Mouse (Mus musculus) spleen, embryonic (tissue): Measurements from ENCODE around the gene Nutf2-ps1.

ENCODE experiments used
- CTCF ChIA-PET: fragments of 350-600 bp; sonication (Branson Sonifier 250); formaldehyde crosslinking; loops from one replicate; lab custom pipeline; 2022; lab: Charles Lee

Nutf2-ps1 gene

GRCm38 (mm10) chr19:53571501-53572428, 17.1 kb downstream of the Nutf2-ps1 start:
- CTCF ChIA-PET, result interaction anchor here (0.7 kb wide), 1 partner anchor 1719 kb away, joined by 3 read pairs; no protein-coding TSS in a partner anchor

DNA sequence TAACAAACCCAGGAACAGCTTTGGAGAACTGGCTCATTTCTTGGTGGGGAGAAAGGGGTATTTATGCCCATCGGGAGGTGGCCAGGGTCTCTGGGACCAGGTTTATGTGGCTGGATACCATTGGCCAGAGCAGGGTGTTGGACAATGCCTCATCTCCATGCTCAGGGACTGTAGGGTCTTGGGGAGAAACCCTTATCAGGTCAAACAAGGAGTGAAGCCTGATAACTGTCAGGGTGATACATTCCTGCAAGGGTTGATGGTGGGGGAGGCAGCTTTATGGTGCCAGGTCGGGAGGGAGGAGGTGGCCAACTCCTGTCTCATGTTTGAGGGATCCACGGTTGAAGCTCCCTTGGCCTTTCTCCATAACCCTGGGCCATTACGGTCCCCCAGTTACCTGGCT, 17.8 kb downstream of the Nutf2-ps1 start:
- CTCF ChIA-PET, result interaction anchor here (0.7 kb wide), 1 partner anchor 1719 kb away, joined by 3 read pairs; no protein-coding TSS in a partner anchor

DNA sequence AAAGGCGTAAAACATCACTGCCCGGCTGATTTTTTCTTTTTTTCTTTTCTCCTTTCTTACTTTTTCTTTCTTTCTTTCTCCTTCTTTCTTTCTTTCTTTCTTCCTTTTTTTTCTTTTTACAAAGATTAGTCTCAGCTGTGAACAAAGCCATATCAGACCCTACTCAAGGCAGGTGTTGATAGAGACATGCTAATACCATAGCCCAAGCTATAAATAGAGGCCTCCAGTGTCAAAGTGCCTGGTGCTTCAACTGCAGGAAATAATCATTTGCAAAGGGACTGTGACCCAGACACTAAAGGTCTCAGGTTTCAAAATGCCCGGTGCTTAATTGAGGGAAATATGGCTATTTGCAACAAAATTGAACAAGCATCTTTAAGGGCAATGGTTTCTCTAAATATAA, 20.3 kb downstream of the Nutf2-ps1 start:
- CTCF ChIA-PET, result no interaction called here

DNA sequence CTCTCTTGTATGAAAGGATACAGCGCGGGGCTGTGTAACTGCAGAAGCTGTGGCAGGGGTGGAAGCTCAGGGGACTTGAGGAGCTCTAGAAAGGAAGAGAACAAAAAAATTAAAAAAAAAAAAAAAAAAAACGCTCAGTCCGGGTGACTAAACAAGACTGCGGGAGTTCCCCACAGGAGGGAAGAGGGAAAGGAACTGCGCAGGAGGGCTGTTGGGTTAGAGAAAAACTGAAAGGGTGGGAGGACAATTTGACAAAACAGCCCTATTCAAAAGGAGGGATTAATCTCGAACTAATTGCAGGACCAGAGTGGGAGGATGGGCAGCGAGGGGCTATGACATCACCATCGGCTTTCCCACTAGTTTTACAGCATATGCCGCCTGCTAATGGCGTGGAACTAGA, 21.0 kb downstream of the Nutf2-ps1 start:
- CTCF ChIA-PET, result no interaction called here

DNA sequence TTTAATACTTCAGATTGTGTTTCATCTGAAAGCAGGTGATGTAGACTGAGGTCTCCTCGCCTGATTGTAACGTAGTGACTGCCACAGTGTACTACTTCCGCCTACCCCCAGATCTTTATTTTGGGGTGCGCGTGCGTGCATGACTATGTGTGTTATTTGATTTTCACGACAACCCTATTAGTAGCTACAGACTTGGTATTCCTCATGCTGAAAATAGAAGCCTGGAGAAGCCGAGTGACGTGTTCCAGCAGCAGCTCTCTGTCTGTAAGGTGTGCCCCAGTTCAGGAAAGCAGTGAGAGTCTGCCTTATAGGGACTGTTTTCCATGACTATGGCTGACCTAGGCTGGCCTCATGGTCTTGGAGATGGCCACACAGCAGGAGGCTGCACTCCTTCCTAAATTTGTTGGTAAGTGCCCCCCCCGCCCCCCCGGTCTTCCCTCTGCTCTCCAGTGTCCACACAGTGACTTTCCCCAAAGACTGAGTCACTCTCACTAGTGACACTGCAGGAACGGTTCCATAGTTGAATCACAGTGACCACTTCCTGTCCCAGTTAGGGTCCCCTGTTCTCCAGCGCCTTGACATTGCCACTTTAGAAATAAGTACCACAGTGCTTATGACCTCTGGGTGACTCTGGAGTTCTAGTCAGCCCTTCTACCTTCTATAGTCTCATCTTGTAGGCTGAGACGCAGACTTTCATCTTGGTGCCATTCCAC, 23.1 kb downstream of the Nutf2-ps1 start:
- CTCF ChIA-PET, result no interaction called here

DNA sequence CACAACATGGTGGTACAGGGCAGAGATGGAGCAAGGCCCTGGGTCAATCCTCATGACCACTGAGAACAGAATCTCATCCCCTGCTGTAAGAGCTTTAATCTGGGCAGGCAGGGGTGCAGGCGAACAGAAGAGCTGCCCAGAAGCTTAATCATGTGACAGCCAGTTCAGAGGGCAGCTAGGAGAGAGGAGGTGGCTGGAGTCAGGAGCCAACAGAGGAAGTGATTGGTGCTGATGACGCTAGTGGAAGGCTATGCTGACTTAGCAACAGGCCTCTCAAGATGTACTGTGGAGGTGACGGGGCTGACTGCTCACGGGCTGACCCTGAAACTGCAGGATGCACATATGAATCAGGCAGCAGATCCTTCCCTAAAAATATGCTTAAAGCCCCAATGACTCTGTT, 24.7 kb downstream of the Nutf2-ps1 start:
- CTCF ChIA-PET, result interaction anchor here (0.5 kb wide), 1 partner anchor 170 kb away, joined by 4 read pairs; no protein-coding TSS in a partner anchor

DNA sequence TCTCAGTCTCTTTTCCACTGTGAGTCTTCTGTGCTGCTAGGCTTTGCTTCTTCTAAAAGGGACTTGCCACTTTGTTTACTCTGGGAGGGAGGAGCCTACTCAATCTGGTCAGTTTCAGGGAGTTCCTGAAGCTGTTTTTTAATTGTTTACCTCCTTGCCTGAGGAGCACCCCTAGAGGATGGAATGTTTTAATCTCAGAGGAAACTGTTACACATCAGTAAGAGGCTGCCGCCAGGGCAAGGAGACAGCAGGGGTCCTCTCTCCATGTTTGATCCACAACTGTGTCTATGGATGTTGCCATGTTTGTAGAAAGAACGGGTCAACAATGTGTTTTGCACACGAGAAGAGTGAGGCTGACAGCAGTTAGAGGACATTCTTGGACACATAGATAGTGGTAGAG, 28.4 kb downstream of the Nutf2-ps1 start:
- CTCF ChIA-PET, result no interaction called here

- CTCF ChIA-PET, result no interaction called here
These were observed 31.5 kb downstream of the Nutf2-ps1 start for GRCm38 (mm10) chr19:53557267-53557936.

GRCm38 (mm10) chr19:53556841-53557240, 32.0 kb downstream of the Nutf2-ps1 start:
- CTCF ChIA-PET, result interaction anchor here (0.6 kb wide), 1 partner anchor 99 kb away, joined by 3 read pairs; no protein-coding TSS in a partner anchor

- CTCF ChIA-PET, result no interaction called here
These were observed 33.8 kb downstream of the Nutf2-ps1 start for GRCm38 (mm10) chr19:53554981-53555616.

DNA sequence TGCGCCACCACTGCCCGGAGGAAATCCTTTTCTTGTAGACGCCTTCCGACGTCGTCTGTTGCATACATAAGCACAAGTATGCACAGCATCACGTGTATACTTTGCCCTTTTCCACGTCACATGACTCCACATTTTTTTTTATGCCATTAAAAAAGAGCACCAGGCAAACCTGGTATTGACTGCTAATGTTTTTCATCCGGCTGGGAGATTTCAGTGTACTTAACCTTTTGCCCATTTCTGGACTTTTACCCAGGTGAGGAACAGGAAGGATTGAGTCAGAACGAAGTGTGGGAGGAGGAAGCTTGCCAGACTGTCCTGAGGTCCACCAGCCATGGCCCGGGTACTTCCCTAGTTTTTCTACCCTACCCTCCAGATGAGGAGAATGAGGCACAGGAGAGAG, 34.5 kb downstream of the Nutf2-ps1 start:
- CTCF ChIA-PET, result no interaction called here

- CTCF ChIA-PET, result interaction anchor here (0.6 kb wide), 1 partner anchor 85 kb away, joined by 6 read pairs; no protein-coding TSS in a partner anchor
These were observed 36.1 kb downstream of the Nutf2-ps1 start for GRCm38 (mm10) chr19:53552795-53553194.

DNA sequence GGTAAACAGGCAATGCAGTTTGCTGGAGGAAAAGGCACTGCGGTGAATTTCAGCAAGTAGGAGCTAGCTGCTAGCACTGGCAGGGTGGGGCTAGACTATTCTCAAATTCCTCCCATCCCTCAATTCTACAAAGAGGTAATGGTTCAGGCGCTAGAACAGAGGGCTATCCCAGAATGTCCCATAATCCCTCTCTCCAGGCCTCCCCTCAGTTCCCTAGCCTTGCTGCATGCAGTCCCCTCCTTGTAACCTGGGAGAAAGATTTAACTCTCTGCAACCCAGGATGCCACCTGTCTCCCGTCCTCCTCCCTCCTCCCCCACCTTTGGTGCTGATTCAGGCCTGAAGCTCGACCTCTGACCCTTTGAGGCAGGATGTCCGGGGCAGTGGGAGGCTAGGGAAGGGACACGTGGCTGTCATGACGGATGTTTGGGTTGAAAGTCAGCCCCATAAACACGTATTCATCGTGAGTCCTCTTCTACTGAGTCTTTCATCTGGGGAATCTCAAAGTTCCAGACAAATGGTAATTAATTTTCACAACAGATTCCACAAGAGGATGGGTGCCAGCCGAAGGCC, 36.6 kb downstream of the Nutf2-ps1 start:
- CTCF ChIA-PET, result no interaction called here

DNA sequence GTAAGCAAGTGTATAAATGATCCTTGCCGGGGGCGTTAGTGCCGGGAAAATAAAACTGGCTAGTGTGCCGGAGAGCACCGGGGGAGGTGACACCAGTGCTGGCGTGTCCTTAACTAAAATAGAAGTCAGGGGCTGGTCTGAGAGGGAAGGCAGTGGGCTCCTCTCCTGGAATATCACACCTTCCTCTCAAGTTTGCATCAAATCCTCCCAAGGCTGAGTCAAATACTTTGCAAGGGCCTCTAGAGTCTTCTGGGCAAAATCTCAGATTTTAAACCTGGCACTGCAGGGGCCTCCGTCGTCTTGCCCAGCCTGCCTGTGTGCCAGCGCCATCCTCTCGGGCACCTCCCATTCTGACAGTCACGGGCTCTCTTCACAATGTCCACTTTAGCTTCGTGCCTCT, 37.9 kb downstream of the Nutf2-ps1 start:
- CTCF ChIA-PET, result no interaction called here

DNA sequence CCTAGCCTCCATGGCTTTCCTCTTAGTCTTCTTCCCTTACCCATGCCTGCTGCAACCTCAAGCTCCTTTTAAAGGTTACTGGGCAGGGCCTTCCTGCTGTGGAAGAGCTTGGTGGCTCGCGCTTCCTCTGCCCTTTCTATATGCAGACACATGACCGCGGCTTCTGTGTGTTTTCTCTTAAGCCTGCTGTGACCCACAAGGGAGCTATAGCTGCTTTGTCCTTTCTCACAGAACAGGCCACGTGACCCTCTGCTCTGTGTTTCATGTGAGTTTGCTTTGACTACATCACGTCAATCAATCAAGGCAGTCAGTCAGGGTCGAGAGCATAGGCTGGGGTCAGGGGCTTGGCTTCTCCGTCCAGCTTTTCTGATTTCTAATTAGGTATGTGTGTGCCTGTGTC, 41.3 kb downstream of the Nutf2-ps1 start:
- CTCF ChIA-PET, result no interaction called here

GRCm38 (mm10) chr19:53544923-53545561, 43.8 kb downstream of the Nutf2-ps1 start:
- CTCF ChIA-PET, result interaction anchor here (0.6 kb wide), 1 partner anchor 84 kb away, joined by 3 read pairs; no protein-coding TSS in a partner anchor

- CTCF ChIA-PET, result no interaction called here
These were observed 45.3 kb downstream of the Nutf2-ps1 start for GRCm38 (mm10) chr19:53543602-53544001.

- CTCF ChIA-PET, result no interaction called here
These were observed 49.6 kb downstream of the Nutf2-ps1 start for GRCm38 (mm10) chr19:53539296-53539695.

DNA sequence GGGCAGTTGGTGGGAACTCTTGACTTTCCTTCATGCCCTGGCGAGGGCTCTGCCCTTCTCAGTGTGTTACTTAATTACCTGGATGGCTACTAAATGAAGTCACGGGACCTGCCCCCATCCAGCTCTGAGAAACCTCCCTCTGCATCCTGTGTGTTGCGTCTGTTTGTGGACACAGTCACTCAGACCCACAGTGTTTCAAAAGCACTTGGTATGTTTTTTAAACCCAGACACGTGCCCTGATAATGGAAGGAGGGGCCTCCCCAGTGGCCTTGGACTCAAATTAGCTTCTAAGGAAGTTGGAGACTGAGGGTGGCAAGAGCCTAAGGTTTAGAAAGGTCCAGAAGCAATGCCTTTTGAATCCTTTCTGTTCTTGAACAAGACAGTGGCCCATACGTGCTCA, 50.1 kb downstream of the Nutf2-ps1 start:
- CTCF ChIA-PET, result no interaction called here
